Mouse (Mus musculus) forebrain, embryonic 15.5 days (tissue): Measurements from ENCODE around the gene St6galnac1. TPM values are rescaled to one million over a fixed set of nuclear protein-coding genes. Genes with fewer than 3 reads are reported as not detected.

Experiments used
- ATAC-seq: fragments of 200-750 bp; cut with Nextera tagmentation; replicated peaks from 2 replicates; pipeline ENCODE4 v1.8.0; 2017; ENCODE audit warnings: mild to moderate bottlenecking, moderate TSS enrichment, moderate library complexity
- H3K27ac ChIP-seq: fragments of 300-500 bp; sonication (generic); replicated peaks from 2 replicates; pipeline ENCODE4 v1.5.1; 2015; ENCODE audit warnings: mild to moderate bottlenecking, inconsistent platforms
- H3K27me3 ChIP-seq: fragments of 300-500 bp; sonication (generic); 2 replicates; pipeline ENCODE4 v1.6.1; 2015; ENCODE audit warnings: inconsistent platforms
- H3K36me3 ChIP-seq: fragments of 300-500 bp; sonication (generic); 2 replicates; pipeline ENCODE4 v1.6.1; 2015; ENCODE audit warnings: mild to moderate bottlenecking, inconsistent platforms
- H3K4me1 ChIP-seq: fragments of 300-500 bp; sonication (generic); 2 replicates; pipeline ENCODE4 v1.6.1; 2015; ENCODE audit warnings: inconsistent platforms
- H3K4me2 ChIP-seq: fragments of 300-500 bp; sonication (generic); replicated peaks from 2 replicates; pipeline ENCODE4 v1.6.1; 2015; ENCODE audit warnings: mild to moderate bottlenecking, inconsistent platforms
- H3K4me3 ChIP-seq: fragments of 300-500 bp; sonication (generic); 2 replicates; pipeline ENCODE4 v1.5.1; 2015; ENCODE audit warnings: mild to moderate bottlenecking, inconsistent platforms
- H3K9ac ChIP-seq: fragments of 300-500 bp; sonication (generic); replicated peaks from 2 replicates; pipeline ENCODE4 v1.6.1; 2015; ENCODE audit warnings: mild to moderate bottlenecking, inconsistent platforms
- H3K9me3 ChIP-seq: fragments of 300-500 bp; sonication (generic); 2 replicates; pipeline ENCODE4 v1.6.1; 2016; ENCODE audit warnings: inconsistent platforms
- WGBS: fragments of 180-500 bp; shearing (Covaris S2); methylation state at CpG from one replicate; pipeline ENCODE4 v1.1.7; 2015; ENCODE audit warnings: mixed read lengths; 5-methylcytosine and 5-hydroxymethylcytosine counted together
- polyA plus RNA-seq: library from polyadenylated mRNA; unstranded; fragments of >200 nt; fragmentation: Nextera tagmentation; extraction: Ambion mirVana; gene quantifications from 2 replicates; pipeline ENCODE4 v1.2.1, GENCODE M21; 2015

St6galnac1 gene
- polyA plus RNA-seq, 1 experiment from 2014 or later = not detected

- Histone ChIP-seq H3K27ac (0 out of 2 replicates have a peak overlapping the region, but pooled peaks have one; percentile 43), H3K27me3 (no peaks in the 10 kb centered on the region), H3K36me3 (no peaks in the 10 kb centered on the region), H3K9ac (no peak overlapping the region), H3K9me3 (no peaks in the 10 kb centered on the region), H3K4me3 (no peak overlapping the region), H3K4me1 (peaks cover 28% of the 10 kb centered on the region), H3K4me2 (no peak overlapping the region)
- 70% methylated on average over 15 of the region's 15 CpGs for WGBS
- no peak for ATAC-seq
Observed at GRCm38 (mm10) chr11:116806136-116807071, 31.1 kb upstream of the St6galnac1 start.

GRCm38 (mm10) chr11:116802709-116803108 lies 27.4 kb upstream of the St6galnac1 start:
- Histone ChIP-seq H3K27ac (no peak overlapping the region), H3K9me3 (no peaks in the 10 kb centered on the region), H3K4me3 (no peak overlapping the region), H3K36me3 (no peaks in the 10 kb centered on the region), H3K27me3 (no peaks in the 10 kb centered on the region), H3K9ac (no peak overlapping the region), H3K4me1 (peaks cover 11% of the 10 kb centered on the region), H3K4me2 (no peak overlapping the region)
- ATAC-seq = no peak
- WGBS = 93% methylated on average over 5 of the region's 5 CpGs

- no peak overlapping the region for H3K27ac ChIP-seq
- 72% methylated on average over 5 of the region's 5 CpGs for WGBS
- no peak overlapping the region for H3K4me3 ChIP-seq
- H3K4me2 ChIP-seq = no peak overlapping the region
- no peak overlapping the region for H3K9ac ChIP-seq
- 0 out of 2 replicates have a peak, but pooled peaks cover 4% of the 10 kb centered on the region for H3K4me1 ChIP-seq
- H3K36me3 ChIP-seq = no peaks in the 10 kb centered on the region
- H3K27me3 ChIP-seq = no peaks in the 10 kb centered on the region
- ATAC-seq = no peak
- H3K9me3 ChIP-seq = no peaks in the 10 kb centered on the region
Observed at GRCm38 (mm10) chr11:116801106-116801505, 25.8 kb upstream of the St6galnac1 start.

GRCm38 (mm10) chr11:116799364-116799763 lies 24.1 kb upstream of the St6galnac1 start:
- H3K4me1 ChIP-seq = 0 out of 2 replicates have a peak, but pooled peaks cover 4% of the 10 kb centered on the region
- no peaks in the 10 kb centered on the region for H3K27me3 ChIP-seq
- H3K9me3 ChIP-seq = no peaks in the 10 kb centered on the region
- H3K4me3 ChIP-seq = no peak overlapping the region
- WGBS = 60% methylated on average over 5 of the region's 5 CpGs
- H3K9ac ChIP-seq = no peak overlapping the region
- H3K36me3 ChIP-seq = no peaks in the 10 kb centered on the region
- no peak overlapping the region for H3K27ac ChIP-seq
- ATAC-seq = no peak
- no peak overlapping the region for H3K4me2 ChIP-seq

GRCm38 (mm10) chr11:116784221-116784620 lies 8.9 kb upstream of the St6galnac1 start:
- Histone ChIP-seq H3K9me3 (no peaks in the 10 kb centered on the region), H3K4me3 (no peak overlapping the region), H3K4me1 (no peaks in the 10 kb centered on the region), H3K27ac (no peak overlapping the region), H3K9ac (no peak overlapping the region), H3K36me3 (no peaks in the 10 kb centered on the region), H3K4me2 (no peak overlapping the region), H3K27me3 (no peaks in the 10 kb centered on the region)
- WGBS = 88% methylated on average over 10 of the region's 10 CpGs
- ATAC-seq = no peak

- no peaks in the 10 kb centered on the region for H3K27me3 ChIP-seq
- no peaks in the 10 kb centered on the region for H3K36me3 ChIP-seq
- 70% methylated on average over 9 of the region's 9 CpGs for WGBS
- H3K9ac ChIP-seq = no peak overlapping the region
- H3K27ac ChIP-seq = no peak overlapping the region
- no peak for ATAC-seq
- no peaks in the 10 kb centered on the region for H3K4me1 ChIP-seq
- H3K4me3 ChIP-seq = no peak overlapping the region
- H3K4me2 ChIP-seq = no peak overlapping the region
- no peaks in the 10 kb centered on the region for H3K9me3 ChIP-seq
Observed at GRCm38 (mm10) chr11:116782737-116783145, 7.4 kb upstream of the St6galnac1 start.

- no peak overlapping the region for H3K4me2 ChIP-seq
- ATAC-seq = no peak
- no peak overlapping the region for H3K4me3 ChIP-seq
- no peak overlapping the region for H3K9ac ChIP-seq
- H3K36me3 ChIP-seq = no peaks in the 10 kb centered on the region
- H3K9me3 ChIP-seq = no peaks in the 10 kb centered on the region
- no peaks in the 10 kb centered on the region for H3K4me1 ChIP-seq
- no peak overlapping the region for H3K27ac ChIP-seq
- 34% methylated on average over 2 of the region's 2 CpGs for WGBS
- no peaks in the 10 kb centered on the region for H3K27me3 ChIP-seq
Observed at GRCm38 (mm10) chr11:116773205-116773604, 2.1 kb downstream of the St6galnac1 start.

GRCm38 (mm10) chr11:116769873-116770272 lies 5.4 kb downstream of the St6galnac1 start:
- ATAC-seq = no peak
- 79% methylated on average over 5 of the region's 5 CpGs for WGBS
- H3K27ac ChIP-seq = no peak overlapping the region

GRCm38 (mm10) chr11:116764946-116765345 lies 10.4 kb downstream of the St6galnac1 start:
- Histone ChIP-seq H3K4me2 (no peak overlapping the region), H3K4me3 (no peak overlapping the region), H3K36me3 (no peaks in the 10 kb centered on the region), H3K27me3 (no peaks in the 10 kb centered on the region), H3K4me1 (no peaks in the 10 kb centered on the region), H3K9me3 (no peaks in the 10 kb centered on the region), H3K9ac (no peak overlapping the region), H3K27ac (no peak overlapping the region)
- no peak for ATAC-seq
- 87% methylated on average over 2 of the region's 2 CpGs for WGBS

More at GRCm38 (mm10) chr11:116769873-116770272, 5.4 kb downstream of the St6galnac1 start:
- Histone ChIP-seq H3K4me2 (no peak overlapping the region), H3K36me3 (no peaks in the 10 kb centered on the region), H3K9ac (no peak overlapping the region), H3K27me3 (no peaks in the 10 kb centered on the region), H3K4me3 (no peak overlapping the region), H3K9me3 (no peaks in the 10 kb centered on the region), H3K4me1 (no peaks in the 10 kb centered on the region)

- no peaks in the 10 kb centered on the region for H3K9me3 ChIP-seq
- no peaks in the 10 kb centered on the region for H3K27me3 ChIP-seq
- WGBS = 95% methylated on average over 7 of the region's 7 CpGs
Observed at GRCm38 (mm10) chr11:116764346-116764745, 11.0 kb downstream of the St6galnac1 start.

GRCm38 (mm10) chr11:116755191-116755590 lies 20.1 kb downstream of the St6galnac1 start:
- ATAC-seq = no peak
- no peak overlapping the region for H3K27ac ChIP-seq
- WGBS = 87% methylated on average over 4 of the region's 4 CpGs
- H3K9ac ChIP-seq = no peak overlapping the region
- no peaks in the 10 kb centered on the region for H3K27me3 ChIP-seq
- no peak overlapping the region for H3K4me3 ChIP-seq
- no peaks in the 10 kb centered on the region for H3K9me3 ChIP-seq
- no peaks in the 10 kb centered on the region for H3K4me1 ChIP-seq
- no peak overlapping the region for H3K4me2 ChIP-seq
- no peaks in the 10 kb centered on the region for H3K36me3 ChIP-seq

More at GRCm38 (mm10) chr11:116764346-116764745, 11.0 kb downstream of the St6galnac1 start:
- Histone ChIP-seq H3K4me2 (no peak overlapping the region), H3K9ac (no peak overlapping the region), H3K4me3 (no peak overlapping the region), H3K27ac (no peak overlapping the region), H3K36me3 (no peaks in the 10 kb centered on the region), H3K4me1 (no peaks in the 10 kb centered on the region)
- no peak for ATAC-seq

- Histone ChIP-seq H3K36me3 (no peaks in the 10 kb centered on the region), H3K4me2 (no peak overlapping the region), H3K27me3 (no peaks in the 10 kb centered on the region), H3K27ac (no peak overlapping the region), H3K9me3 (no peaks in the 10 kb centered on the region), H3K4me3 (no peak overlapping the region), H3K9ac (no peak overlapping the region), H3K4me1 (no peaks in the 10 kb centered on the region)
- 83% methylated on average over 5 of the region's 5 CpGs for WGBS
- ATAC-seq = no peak
Observed at GRCm38 (mm10) chr11:116753674-116754470, 21.4 kb downstream of the St6galnac1 start.
